Mouse (Mus musculus) frontal cortex, adult 2 months (tissue): Measurements from ENCODE around the gene Ifna5. TPM values are rescaled to one million over a fixed set of nuclear protein-coding genes. Genes with fewer than 3 reads are reported as not detected.
A peak's percentile ranks its signal among the peaks of the same experiment; 100 is the strongest.

Experiments
- DNase-seq, 2 experiments: peaks; one replicate each; pipeline ENCODE4 v3.0.0; 2022; ENCODE audit warnings: low spot score in 1 of 2; ENCODE audit errors: extremely low spot score in 1 of 2
- polyA plus RNA-seq: library from polyadenylated mRNA; depleted of rRNA; stranded (reverse); fragments of >200 nt; gene quantifications from 2 replicates; pipeline ENCODE4 v1.2.3, GENCODE M21; 2012; rRNA removed

Gene Ifna5
- polyA plus RNA-seq, 1 experiment = not detected

- no peak for DNase-seq
Observed at GRCm38 (mm10) chr4:88859214-88859613, 23.9 kb downstream of the Ifna5 start.

GRCm38 (mm10) chr4:88863309-88863708 is 28.0 kb downstream of the Ifna5 start:
- no peak for DNase-seq

GRCm38 (mm10) chr4:88864599-88864998 is 29.3 kb downstream of the Ifna5 start:
- no peak for DNase-seq

DNA sequence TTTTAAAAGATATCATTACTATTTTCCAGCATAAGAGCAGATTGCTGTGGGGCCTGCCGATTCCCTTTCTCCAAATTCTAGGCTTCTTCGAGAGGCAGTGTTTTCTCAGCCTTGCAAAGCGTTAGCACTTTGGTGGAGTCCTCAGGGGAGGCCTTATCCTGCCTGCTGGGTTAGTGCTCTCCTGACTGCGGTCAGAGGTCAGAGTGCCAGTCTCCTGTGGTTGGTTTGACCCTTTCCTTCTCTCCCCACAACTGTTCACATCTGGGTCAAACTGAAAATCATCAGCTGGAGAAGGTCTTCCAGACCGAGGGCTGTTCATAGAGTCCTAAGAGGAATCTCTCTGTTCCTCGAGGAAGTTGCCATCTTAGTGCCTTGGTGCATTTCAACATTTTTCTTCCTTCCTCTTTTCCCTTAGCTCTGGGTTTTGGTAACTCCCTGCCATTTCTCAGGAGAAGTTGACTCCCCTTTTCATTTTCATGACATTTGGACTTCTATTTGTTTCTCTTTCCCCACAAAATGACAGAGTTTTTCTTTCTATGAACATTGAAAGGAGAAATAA is 29.8 kb downstream of the Ifna5 start:
- DNase-seq = no peak

- DNase-seq = peak; percentile 40 to 86
Observed at GRCm38 (mm10) chr4:88867366-88867925, 32.1 kb downstream of the Ifna5 start.

- DNase-seq = no peak
Observed at GRCm38 (mm10) chr4:88867926-88868911, 32.9 kb downstream of the Ifna5 start.

- peak in 1 of 2 experiments; percentile 81 for DNase-seq
Observed at GRCm38 (mm10) chr4:88872691-88873090, 37.4 kb downstream of the Ifna5 start.

DNA sequence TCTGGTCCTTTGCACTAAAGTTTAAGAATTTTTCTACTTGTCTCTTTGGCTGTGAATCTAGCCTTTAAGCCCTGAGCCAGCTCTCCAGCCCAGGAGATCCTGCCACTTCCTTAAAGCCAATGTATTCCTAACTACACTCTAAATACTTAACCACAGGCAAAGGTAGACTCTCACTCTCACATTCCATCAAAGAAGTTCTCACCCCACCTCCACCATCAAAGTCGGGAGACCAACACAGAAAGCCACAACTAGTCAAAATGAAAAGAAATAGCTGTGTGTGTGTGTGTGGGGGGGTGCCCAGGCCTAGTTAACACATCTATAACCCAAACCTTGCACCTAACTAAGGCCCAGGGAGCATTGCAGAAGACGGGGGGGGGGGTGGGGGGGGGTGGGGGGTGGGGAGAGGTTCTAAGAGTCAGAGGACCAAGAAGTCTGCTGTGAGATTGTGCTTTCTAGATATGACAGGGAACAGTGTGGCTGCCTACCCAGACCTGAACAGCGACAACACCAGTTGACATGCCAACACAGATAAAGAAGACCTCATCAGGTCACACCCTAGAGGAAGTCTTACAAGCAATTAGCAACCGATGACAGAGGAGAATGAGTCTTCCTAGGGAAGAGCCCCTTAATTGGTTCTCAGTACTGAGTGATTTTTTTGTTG is 40.2 kb downstream of the Ifna5 start:
- no peak for DNase-seq

DNA sequence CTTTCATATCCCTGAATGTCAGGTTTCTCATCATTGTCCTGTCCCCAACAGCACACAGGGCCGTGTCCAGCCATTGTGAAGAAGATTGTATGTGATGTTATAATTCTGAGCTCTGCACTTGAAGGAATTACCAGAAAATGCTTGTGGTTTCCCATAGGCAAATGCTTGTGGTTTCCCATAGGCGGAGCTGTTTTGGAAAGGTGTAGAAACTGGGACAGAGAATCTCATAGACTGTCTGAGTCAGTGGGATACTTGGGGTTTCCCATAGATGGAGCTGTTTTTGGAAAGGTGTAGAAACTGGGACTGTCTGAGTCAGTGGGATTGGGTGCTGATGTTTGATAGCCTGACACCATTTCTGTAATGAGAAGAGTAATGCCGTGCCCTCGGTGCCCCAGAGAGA is 41.2 kb downstream of the Ifna5 start:
- no peak for DNase-seq

- DNase-seq = no peak
Observed at GRCm38 (mm10) chr4:88878246-88878645, 42.9 kb downstream of the Ifna5 start.

DNA sequence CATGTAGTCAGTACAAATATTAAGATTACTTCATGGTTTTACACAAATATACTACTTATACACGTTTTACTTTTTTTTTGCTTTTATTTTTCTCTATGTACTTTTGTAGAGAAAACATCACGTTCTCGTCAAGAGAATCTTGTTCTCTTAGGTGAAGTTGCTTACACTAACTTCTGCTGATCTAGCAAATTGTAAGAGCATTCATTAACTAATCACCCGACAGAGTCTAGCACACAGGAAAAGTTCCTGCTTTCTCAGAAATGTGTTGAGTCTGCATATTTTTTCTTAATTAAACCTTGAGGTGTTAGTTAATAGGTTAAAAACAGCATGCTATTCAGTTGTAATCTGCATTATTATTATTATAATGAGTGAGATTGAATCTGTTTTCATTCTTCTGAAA is 43.4 kb downstream of the Ifna5 start:
- no peak for DNase-seq

DNA sequence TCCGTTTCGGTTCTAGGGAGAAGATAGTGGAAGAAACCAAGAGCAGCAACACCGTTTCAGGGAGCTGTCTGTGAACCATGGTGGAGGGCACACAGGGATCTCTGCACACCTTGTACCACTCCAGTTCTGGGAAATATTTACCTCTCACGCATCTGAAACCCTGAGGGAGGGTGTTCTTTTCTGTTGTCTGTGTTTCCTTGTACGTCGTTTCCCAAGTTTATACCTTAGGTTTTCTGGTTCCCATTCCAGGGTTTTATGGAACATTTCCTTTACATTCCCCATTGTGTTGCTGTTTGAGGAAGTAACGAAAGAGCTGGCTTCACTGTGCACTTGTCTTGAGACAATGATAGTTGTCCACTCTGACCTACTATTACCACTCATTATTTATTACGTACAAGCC is 44.8 kb downstream of the Ifna5 start, which contains the start of gene Ifne:
Gene Ifne (minus strand): TSS at position 101 of the 400 bp plus-strand sequence.
- no peak for DNase-seq

Other genes starting within 250 kb of the Ifna5 start
- gene Ifna9, start 243.1 kb upstream of the Ifna5 start, polyA plus RNA-seq = not detected in 2 replicates
- not detected in 2 replicates for gene Ifna12, start 232.1 kb upstream of the Ifna5 start, polyA plus RNA-seq
- not detected in 2 replicates for gene C87499, start 201.1 kb upstream of the Ifna5 start, polyA plus RNA-seq
- not detected in 2 replicates for gene Ifna13, start 191.1 kb upstream of the Ifna5 start, polyA plus RNA-seq
- gene Ifna16, start 158.6 kb upstream of the Ifna5 start, polyA plus RNA-seq = not detected in 2 replicates
- gene Ifna2, start 151.6 kb upstream of the Ifna5 start, polyA plus RNA-seq = not detected in 2 replicates
- not detected in 2 replicates for gene Ifnab, start 144.2 kb upstream of the Ifna5 start, polyA plus RNA-seq
- gene Gm26566, start 113.7 kb upstream of the Ifna5 start, polyA plus RNA-seq = 0.80 and 1.0 TPM in 2 replicates
- gene Klhl9, start 113.1 kb upstream of the Ifna5 start, polyA plus RNA-seq = 43.0 and 47.0 TPM in 2 replicates
- not detected in 2 replicates for gene Gm13271, start 80.7 kb upstream of the Ifna5 start, polyA plus RNA-seq
- gene Gm13283, start 75.4 kb upstream of the Ifna5 start, polyA plus RNA-seq = not detected in 2 replicates
- not detected in 2 replicates for gene Gm13290, start 61.7 kb upstream of the Ifna5 start, polyA plus RNA-seq
- gene Gm13289, start 58.6 kb upstream of the Ifna5 start, polyA plus RNA-seq = not detected in 2 replicates
- not detected in 2 replicates for gene Gm13272, start 55.7 kb upstream of the Ifna5 start, polyA plus RNA-seq
- gene Ifnz, start 53.4 kb upstream of the Ifna5 start, polyA plus RNA-seq = not detected in 2 replicates
- not detected in 2 replicates for gene Gm13276, start 49.8 kb upstream of the Ifna5 start, polyA plus RNA-seq
- not detected in 2 replicates for gene Gm13277, start 46.9 kb upstream of the Ifna5 start, polyA plus RNA-seq
- not detected in 2 replicates for gene Gm13278, start 44.0 kb upstream of the Ifna5 start, polyA plus RNA-seq
- not detected in 2 replicates for gene Gm13275, start 41.0 kb upstream of the Ifna5 start, polyA plus RNA-seq
- gene Gm13279, start 38.1 kb upstream of the Ifna5 start, polyA plus RNA-seq = not detected in 2 replicates
- not detected in 2 replicates for gene Gm13285, start 35.9 kb upstream of the Ifna5 start, polyA plus RNA-seq
- gene Gm13287, start 32.3 kb upstream of the Ifna5 start, polyA plus RNA-seq = not detected in 2 replicates
- not detected in 2 replicates for gene Gm13288, start 30.0 kb upstream of the Ifna5 start, polyA plus RNA-seq
- gene Ifna7, start 19.3 kb upstream of the Ifna5 start, polyA plus RNA-seq = not detected in 2 replicates
- gene Ifna11, start 15.6 kb upstream of the Ifna5 start, polyA plus RNA-seq = not detected in 2 replicates
- not detected in 2 replicates for gene Ifna6, start 8.1 kb upstream of the Ifna5 start, polyA plus RNA-seq
- gene Ifna4, start 6.3 kb downstream of the Ifna5 start, polyA plus RNA-seq = not detected in 2 replicates
- gene Ifna1, start 14.6 kb downstream of the Ifna5 start, polyA plus RNA-seq = not detected in 2 replicates
- not detected in 2 replicates for gene Ifne, start 44.7 kb downstream of the Ifna5 start, polyA plus RNA-seq